Mouse (Mus musculus) small intestine, adult 2 months (tissue): ENCODE results near the gene Usp54. TPM values are rescaled to one million over a fixed set of nuclear protein-coding genes. Genes with fewer than 3 reads are reported as not detected.
"Not testable (repeated sequence)": the region's sequence is repeated elsewhere in the genome, so short reads cannot be mapped to it uniquely, and the experiment has no call there.

Experiments used
- H3K27ac ChIP-seq: fragments of 200-500 bp; 2 replicates; pipeline ENCODE4 v1.5.1; 2012; ENCODE audit warnings: low read depth, low read length, control low read depth, inconsistent platforms; ENCODE audit not compliant: insufficient read depth
- H3K27me3 ChIP-seq: fragments of 200-500 bp; 2 replicates; pipeline ENCODE4 v1.6.1; 2012; ENCODE audit warnings: mild to moderate bottlenecking, moderate library complexity, low read length, inconsistent platforms; ENCODE audit not compliant: control insufficient read depth, insufficient read depth
- H3K36me3 ChIP-seq: fragments of 200-500 bp; 2 replicates; pipeline ENCODE4 v1.6.1; 2012; ENCODE audit warnings: mild to moderate bottlenecking, low read length, control low read depth, inconsistent platforms; ENCODE audit not compliant: control insufficient read depth, insufficient read depth
- H3K4me1 ChIP-seq: fragments of 200-500 bp; 2 replicates; pipeline ENCODE4 v1.6.1; 2012; ENCODE audit warnings: low read length, inconsistent platforms, mixed read lengths; ENCODE audit not compliant: control insufficient read depth, insufficient read depth, insufficient read length
- H3K4me3 ChIP-seq: fragments of 200-500 bp; 2 replicates; pipeline ENCODE4 v1.5.1; 2012; ENCODE audit warnings: low read depth, mild to moderate bottlenecking, control low read depth, inconsistent platforms, low read length, moderate library complexity
- CTCF ChIP-seq: fragments of 200-500 bp; IDR thresholded peaks from 2 replicates; pipeline ENCODE4 v1.5.1; 2012; ENCODE audit warnings: low read depth, mild to moderate bottlenecking, control low read depth, inconsistent platforms, low read length, moderate library complexity, mixed read lengths; ENCODE audit not compliant: insufficient replicate concordance, insufficient read length; ENCODE audit errors: extremely low read depth
- POLR2A ChIP-seq: fragments of 200-500 bp; IDR thresholded peaks from 2 replicates; pipeline ENCODE4 v1.6.1; 2012; ENCODE audit warnings: low read depth, mild to moderate bottlenecking, control low read depth, inconsistent platforms, low read length, moderate library complexity
- WGBS: fragments of 180-500 bp; shearing (Covaris S2); methylation state at CpG from one replicate; pipeline ENCODE4 v1.1.7; 2018; 5-methylcytosine and 5-hydroxymethylcytosine counted together
- polyA plus RNA-seq: library from polyadenylated mRNA; depleted of rRNA; stranded (reverse); fragments of >200 nt; gene quantifications from 2 replicates; pipeline ENCODE4 v1.2.3, GENCODE M21; 2012

The Usp54 gene
- polyA plus RNA-seq, 1 experiment: 1.4 TPM

- no peaks in the 10 kb centered on the region for H3K27me3 ChIP-seq
- no peaks in the 10 kb centered on the region for H3K4me1 ChIP-seq
- no peak overlapping the region for H3K4me3 ChIP-seq
- no peak overlapping the region for H3K27ac ChIP-seq
- WGBS: 78% methylated on average over 6 of the region's 6 CpGs
- H3K36me3 ChIP-seq: peaks cover 4% of the 10 kb centered on the region; the same call in 1 of the 2 replicates
- TF ChIP-seq CTCF: no peak
- no peak for TF ChIP-seq POLR2A
Measured at GRCm38 (mm10) chr14:20578822-20579407, 61.9 kb downstream of the Usp54 start.

- TF ChIP-seq CTCF (peak; percentile 24; the same call in 1 of the 2 replicates), POLR2A (no peak)
- no peaks in the 10 kb centered on the region for H3K27me3 ChIP-seq
- no peak overlapping the region for H3K27ac ChIP-seq
- WGBS: 51% methylated on average over 7 of the region's 7 CpGs
- no peak overlapping the region for H3K4me3 ChIP-seq
- no peaks in the 10 kb centered on the region for H3K4me1 ChIP-seq
- H3K36me3 ChIP-seq: peaks cover 2% of the 10 kb centered on the region; the same call in 1 of the 2 replicates
Measured at GRCm38 (mm10) chr14:20576179-20576578, 64.7 kb downstream of the Usp54 start.

GRCm38 (mm10) chr14:20573196-20573595 lies 67.7 kb downstream of the Usp54 start:
- not testable (repeated sequence) for H3K4me3 ChIP-seq, H3K36me3 ChIP-seq, H3K4me1 ChIP-seq, H3K27ac ChIP-seq, H3K27me3 ChIP-seq
- WGBS: 89% methylated on average over 3 of the region's 3 CpGs

- Histone ChIP-seq H3K4me1 (no peaks in the 10 kb centered on the region), H3K27me3 (no peaks in the 10 kb centered on the region), H3K4me3 (no peak overlapping the region), H3K36me3 (peaks cover 6% of the 10 kb centered on the region; the same call in 1 of the 2 replicates), H3K27ac (no peak overlapping the region)
- WGBS: 66% methylated on average over 9 of the region's 9 CpGs
- TF ChIP-seq POLR2A: no peak
- TF ChIP-seq CTCF: no peak
Measured at GRCm38 (mm10) chr14:20565256-20566021, 75.4 kb downstream of the Usp54 start.

GRCm38 (mm10) chr14:20564692-20565091 lies 76.2 kb downstream of the Usp54 start:
- no peaks in the 10 kb centered on the region for H3K4me1 ChIP-seq
- no peak overlapping the region for H3K4me3 ChIP-seq
- H3K27ac ChIP-seq: no peak overlapping the region
- WGBS: 77% methylated on average over 12 of the region's 12 CpGs
- H3K27me3 ChIP-seq: no peaks in the 10 kb centered on the region
- TF ChIP-seq CTCF (no peak), POLR2A (no peak)
- peaks cover 2% of the 10 kb centered on the region; the same call in 1 of the 2 replicates for H3K36me3 ChIP-seq

DNA sequence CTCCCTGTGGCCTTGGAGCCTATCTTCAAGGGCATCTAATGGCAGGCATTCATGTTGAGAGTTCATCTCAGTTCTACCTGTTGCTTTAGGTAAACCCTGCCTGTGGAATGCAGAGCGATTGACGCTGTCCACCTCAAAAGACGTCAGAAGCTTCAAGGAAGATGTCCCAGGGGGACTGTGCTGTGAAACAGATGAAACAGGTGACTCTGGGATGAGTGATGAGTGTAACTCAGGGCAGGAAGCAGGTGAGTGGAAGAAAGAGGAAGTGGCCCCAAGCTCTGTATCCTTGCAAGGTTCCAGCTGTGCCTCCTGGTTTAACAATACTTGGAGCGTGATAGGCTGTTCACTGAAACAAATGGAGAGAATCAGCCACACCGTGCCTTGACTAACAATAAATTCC lies 79.0 kb downstream of the Usp54 start:
- Histone ChIP-seq H3K36me3 (peaks cover 2% of the 10 kb centered on the region; the same call in 1 of the 2 replicates), H3K4me1 (no peaks in the 10 kb centered on the region), H3K27me3 (no peaks in the 10 kb centered on the region), H3K4me3 (no peak overlapping the region), H3K27ac (no peak overlapping the region)
- no peak for TF ChIP-seq POLR2A
- no peak for TF ChIP-seq CTCF
- WGBS: 89% methylated on average over 5 of the region's 5 CpGs

DNA sequence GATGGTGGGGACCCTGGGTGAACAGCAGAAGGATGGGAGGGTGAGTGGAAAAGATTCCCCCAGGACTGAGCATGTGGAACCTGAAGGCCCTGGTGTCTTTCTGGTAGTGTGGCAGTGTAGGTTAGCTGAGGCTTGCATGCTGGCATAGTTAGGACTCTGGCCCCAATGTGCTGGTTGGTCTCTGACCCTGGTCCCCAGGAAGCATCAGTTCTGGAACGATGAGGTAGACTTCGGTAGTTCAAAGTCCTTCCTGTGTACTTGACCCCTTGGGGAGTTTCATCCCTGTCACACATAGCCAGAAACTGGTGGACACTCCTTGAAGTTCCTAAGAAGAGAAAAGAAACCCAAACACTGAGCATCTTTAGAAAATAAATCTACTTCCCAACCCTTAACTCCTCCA lies 90.7 kb downstream of the Usp54 start:
- TF ChIP-seq CTCF (no peak), POLR2A (no peak)
- Histone ChIP-seq H3K27ac (no peak overlapping the region), H3K36me3 (0 out of 2 replicates have a peak, but pooled peaks cover 2% of the 10 kb centered on the region), H3K4me3 (no peak overlapping the region), H3K27me3 (no peaks in the 10 kb centered on the region), H3K4me1 (peaks cover 3% of the 10 kb centered on the region; the same call in 1 of the 2 replicates)
- 47% methylated on average over 2 of the region's 2 CpGs for WGBS
